Mouse (Mus musculus): ENCODE data around the gene Hist1h2bf.
"Not testable (repeated sequence)": the region's sequence is repeated elsewhere in the genome, so short reads cannot be mapped to it uniquely, and the experiment has no call there.

Hist1h2bf gene

GRCm38 (mm10) chr13:23591206-23591605 lies 17.2 kb upstream of the Hist1h2bf start:
- DNase-seq (ENCODE audit: extremely low spot score, low read depth, low spot score), result no peak

- DNase-seq (ENCODE audit: extremely low spot score, low read depth, low spot score), result no peak
Measured at GRCm38 (mm10) chr13:23586940-23587225, 12.9 kb upstream of the Hist1h2bf start.

GRCm38 (mm10) chr13:23586099-23586939 lies 12.3 kb upstream of the Hist1h2bf start:
- DNase-seq (ENCODE audit: extremely low spot score, low read depth, low spot score), result no peak

- peak; percentile 99 for DNase-seq (ENCODE audit: extremely low spot score, low read depth, low spot score)
Measured at GRCm38 (mm10) chr13:23585442-23586098, 11.6 kb upstream of the Hist1h2bf start.

- DNase-seq (ENCODE audit: extremely low spot score, low read depth, low spot score), result no peak
Measured at GRCm38 (mm10) chr13:23585029-23585441, 11.0 kb upstream of the Hist1h2bf start.

GRCm38 (mm10) chr13:23584331-23584730 lies 10.3 kb upstream of the Hist1h2bf start:
- DNase-seq (ENCODE audit: extremely low spot score, low read depth, low spot score), result no peak

GRCm38 (mm10) chr13:23583387-23584068 lies 9.5 kb upstream of the Hist1h2bf start:
- DNase-seq (ENCODE audit: extremely low spot score, low read depth, low spot score), result no peak

- DNase-seq (ENCODE audit: extremely low spot score, low read depth, low spot score), result no peak
Measured at GRCm38 (mm10) chr13:23582219-23583056, 8.4 kb upstream of the Hist1h2bf start.

GRCm38 (mm10) chr13:23581408-23582218 lies 7.6 kb upstream of the Hist1h2bf start, which contains the start of gene Hist1h4d:
TSS of gene Hist1h4d (plus strand) at chr13:23581598.
- no peak for DNase-seq (ENCODE audit: extremely low spot score, low read depth, low spot score)

GRCm38 (mm10) chr13:23577835-23578234 lies 3.8 kb upstream of the Hist1h2bf start:
- no peak for DNase-seq (ENCODE audit: extremely low spot score, low read depth, low spot score)

GRCm38 (mm10) chr13:23576906-23577639 lies 3.1 kb upstream of the Hist1h2bf start:
- DNase-seq (ENCODE audit: extremely low spot score, low read depth, low spot score), result no peak

- no peak for DNase-seq (ENCODE audit: extremely low spot score, low read depth, low spot score)
Measured at GRCm38 (mm10) chr13:23576351-23576881, 2.4 kb upstream of the Hist1h2bf start.

- DNase-seq (ENCODE audit: extremely low spot score, low read depth, low spot score), result not testable (repeated sequence)
Measured at GRCm38 (mm10) chr13:23575864-23576313, 1.9 kb upstream of the Hist1h2bf start.

- no peak for DNase-seq (ENCODE audit: extremely low spot score, low read depth, low spot score)
Measured at GRCm38 (mm10) chr13:23575271-23575851, 1.4 kb upstream of the Hist1h2bf start, which contains the start of gene Hist1h3d. TSS of gene Hist1h3d (plus strand) at chr13:23575763.

GRCm38 (mm10) chr13:23574546-23575170 lies 662 bp upstream of the Hist1h2bf start:
- DNase-seq (ENCODE audit: extremely low spot score, low read depth, low spot score), result not testable (repeated sequence)

- DNase-seq (ENCODE audit: extremely low spot score, low read depth, low spot score), result not testable (repeated sequence)
Measured at GRCm38 (mm10) chr13:23573034-23573897, 730 bp downstream of the Hist1h2bf start.
